Mouse (Mus musculus): Measurements from ENCODE around the gene Kansl2.

The Kansl2 gene

GRCm38 (mm10) chr15:98533881-98534627 is at the start of gene Kansl2:
TSS of gene Kansl2 (minus strand) at chr15:98534264.
- DNase-seq, result peak; percentile 99

GRCm38 (mm10) chr15:98582996-98583395 is 48.9 kb upstream of the Kansl2 start:
- no peak for DNase-seq

- DNase-seq, result no peak
Measured at GRCm38 (mm10) chr15:98582410-98582809, 48.3 kb upstream of the Kansl2 start.

GRCm38 (mm10) chr15:98579795-98580464 is 45.9 kb upstream of the Kansl2 start:
- DNase-seq, result peak; percentile 93

- no peak for DNase-seq
Measured at GRCm38 (mm10) chr15:98579310-98579709, 45.2 kb upstream of the Kansl2 start.

GRCm38 (mm10) chr15:98573293-98573692 is 39.2 kb upstream of the Kansl2 start:
- no peak for DNase-seq

GRCm38 (mm10) chr15:98570873-98571538 is 36.9 kb upstream of the Kansl2 start, which contains the start of the genes Ccnt1 and 4930415O20Rik:
TSS of gene Ccnt1 (minus strand) at chr15:98570923.
TSS of gene 4930415O20Rik (plus strand) at chr15:98571004.
- no peak for DNase-seq

GRCm38 (mm10) chr15:98569795-98570365 is 35.8 kb upstream of the Kansl2 start:
- no peak for DNase-seq

- DNase-seq, result no peak
Measured at GRCm38 (mm10) chr15:98569216-98569615, 35.2 kb upstream of the Kansl2 start.

- DNase-seq, result peak; percentile 37
Measured at GRCm38 (mm10) chr15:98568256-98569033, 34.4 kb upstream of the Kansl2 start.

- DNase-seq, result peak; percentile 100
Measured at GRCm38 (mm10) chr15:98567278-98568134, 33.4 kb upstream of the Kansl2 start.

GRCm38 (mm10) chr15:98566973-98567277 is 32.9 kb upstream of the Kansl2 start:
- DNase-seq, result peak; percentile 12

- DNase-seq, result no peak
Measured at GRCm38 (mm10) chr15:98557186-98557585, 23.1 kb upstream of the Kansl2 start.

GRCm38 (mm10) chr15:98555881-98556280 is 21.8 kb upstream of the Kansl2 start:
- DNase-seq, result no peak

GRCm38 (mm10) chr15:98552758-98553157 is 18.7 kb upstream of the Kansl2 start:
- no peak for DNase-seq

- no peak for DNase-seq
Measured at GRCm38 (mm10) chr15:98546843-98547242, 12.8 kb upstream of the Kansl2 start.

GRCm38 (mm10) chr15:98545151-98545550 is 11.1 kb upstream of the Kansl2 start:
- DNase-seq, result no peak

GRCm38 (mm10) chr15:98543341-98543740 is 9.3 kb upstream of the Kansl2 start:
- DNase-seq, result no peak

- DNase-seq, result no peak
Measured at GRCm38 (mm10) chr15:98541064-98541463, 7.0 kb upstream of the Kansl2 start.

- DNase-seq, result no peak
Measured at GRCm38 (mm10) chr15:98537923-98538322, 3.9 kb upstream of the Kansl2 start.

GRCm38 (mm10) chr15:98536828-98537510 is 2.9 kb upstream of the Kansl2 start:
- DNase-seq, result no peak
